Mouse (Mus musculus): ENCODE data around the gene BC024978. TPM values are rescaled to one million over a fixed set of nuclear protein-coding genes. Genes with fewer than 3 reads are reported as not detected.
A peak's percentile ranks its signal among the peaks of the same experiment; 100 is the strongest.

Gene BC024978
- polyA plus RNA-seq, 1 experiment from 2014 or later = 4.3 TPM

DNA sequence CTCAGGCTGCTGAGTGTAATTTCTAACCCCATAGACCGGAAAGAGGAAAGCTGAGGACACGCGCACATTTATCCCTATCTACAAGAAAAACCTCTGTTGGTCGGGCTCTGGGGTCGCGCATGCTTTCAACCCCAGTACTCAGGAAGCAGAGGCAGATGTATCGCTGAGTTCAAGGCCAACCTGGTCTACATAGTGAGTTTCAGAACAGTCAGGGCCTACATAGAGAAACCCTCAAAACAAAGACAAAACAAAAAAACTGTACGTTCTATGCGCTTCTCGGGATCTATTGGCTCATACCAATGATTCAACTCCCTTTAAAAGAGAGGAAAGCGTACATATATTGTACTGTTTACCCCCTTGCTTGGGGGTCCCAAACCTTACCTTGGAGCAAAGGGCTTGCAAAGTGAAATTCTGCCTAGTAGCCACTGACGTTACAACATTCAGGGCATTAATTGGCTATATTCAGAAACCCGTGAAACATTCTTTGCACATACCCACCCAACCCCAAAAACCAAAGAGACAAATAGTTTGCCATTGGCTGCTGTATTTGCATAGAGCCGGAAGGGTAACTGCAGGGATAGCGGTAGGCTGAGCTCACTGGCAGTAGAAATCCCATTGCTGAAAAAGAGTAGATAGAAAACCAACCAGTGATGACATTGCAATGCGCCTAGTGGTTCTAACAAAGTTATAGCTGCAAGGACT lies 16.2 kb upstream of the BC024978 start:
- peak overlapping the region; percentile 79 for H3K4me3 ChIP-seq
- peaks cover 30% of the 10 kb centered on the region for H3K36me3 ChIP-seq (replicated peaks)
- no peaks in the 10 kb centered on the region for H3K9me3 ChIP-seq
- no peaks in the 10 kb centered on the region for H3K27me3 ChIP-seq (replicated peaks; ENCODE audit: low read depth, poor library complexity, severe bottlenecking)
- H3K4me1 ChIP-seq = peaks cover 15% of the 10 kb centered on the region
- H3K27ac ChIP-seq (replicated peaks) = peak overlapping the region; percentile 91
- no peak for DNase-seq (ENCODE audit: low spot score)
- WGBS = 49% methylated on average over 16 of the region's 16 CpGs

DNA sequence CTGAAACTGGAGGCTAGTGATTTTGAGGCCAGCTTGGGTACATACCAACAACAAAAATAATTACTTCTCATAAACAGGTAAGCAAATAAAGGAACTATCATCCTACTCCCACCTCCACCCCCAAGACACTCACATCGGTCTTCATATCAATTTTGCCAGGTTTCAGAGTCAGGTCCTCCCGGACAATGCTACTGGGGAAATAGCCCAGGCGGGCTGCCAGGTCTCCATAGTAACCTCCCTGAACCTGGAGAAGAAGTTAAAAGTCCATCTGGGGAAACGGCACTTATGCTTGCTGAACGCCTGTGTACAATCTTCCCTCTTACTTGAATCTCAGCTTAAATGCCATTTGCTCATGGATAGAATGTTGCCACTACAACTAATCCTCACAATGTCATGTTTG lies 15.5 kb upstream of the BC024978 start:
- Histone ChIP-seq H3K27ac (replicated peaks) (no peak overlapping the region), H3K4me1 (peaks cover 15% of the 10 kb centered on the region)
- 87% methylated on average over 5 of the region's 5 CpGs for WGBS

GRCm38 (mm10) chr7:27180837-27181695 lies 14.5 kb upstream of the BC024978 start, which contains the start of the genes Gm21983 and Mia:
Gene Gm21983 (minus strand): TSS chr7:27181086.
Gene Mia (minus strand): TSS chr7:27181157.
- Histone ChIP-seq H3K27ac (replicated peaks) (no peak within 1 kb of the TSS), H3K27me3 (replicated peaks; ENCODE audit: low read depth, poor library complexity, severe bottlenecking) (no peaks in the 10 kb centered on the region), H3K4me3 (no peak within 1 kb of the TSS), H3K4me1 (peaks cover 15% of the 10 kb centered on the region), H3K9me3 (no peaks in the 10 kb centered on the region), H3K36me3 (replicated peaks) (peaks cover 40% of the 10 kb centered on the region)
- DNase-seq (ENCODE audit: low spot score) = no peak
- WGBS = 71% methylated on average over 14 of the region's 14 CpGs

More for the DNA sequence above, 15.5 kb upstream of the BC024978 start:
- no peak overlapping the region for H3K4me3 ChIP-seq
- H3K9me3 ChIP-seq = no peaks in the 10 kb centered on the region
- peaks cover 30% of the 10 kb centered on the region for H3K36me3 ChIP-seq (replicated peaks)
- no peak for DNase-seq (ENCODE audit: low spot score)
- H3K27me3 ChIP-seq (replicated peaks; ENCODE audit: low read depth, poor library complexity, severe bottlenecking) = no peaks in the 10 kb centered on the region

DNA sequence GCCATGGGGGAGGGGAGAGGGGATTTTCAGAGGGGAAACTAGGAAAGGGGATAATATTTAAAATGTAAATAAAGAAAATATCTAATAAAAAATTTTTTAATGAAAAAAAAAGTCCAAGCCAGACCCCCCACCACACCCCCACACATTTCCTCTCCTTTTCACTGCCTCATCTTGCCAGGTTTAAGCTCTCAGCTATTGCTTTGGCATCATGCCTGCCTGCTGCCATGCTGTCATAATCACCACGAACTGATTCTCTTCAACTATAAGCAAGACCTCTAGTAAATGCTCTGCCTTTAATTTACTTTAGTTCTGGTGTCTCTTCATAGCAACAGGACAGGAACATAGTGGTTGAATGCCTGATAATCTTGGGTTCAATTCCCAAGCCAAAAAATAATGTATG lies 13.1 kb upstream of the BC024978 start:
- Histone ChIP-seq H3K4me3 (no peak overlapping the region), H3K27ac (replicated peaks) (no peak overlapping the region), H3K4me1 (peaks cover 15% of the 10 kb centered on the region), H3K36me3 (replicated peaks) (peaks cover 54% of the 10 kb centered on the region), H3K27me3 (replicated peaks; ENCODE audit: low read depth, poor library complexity, severe bottlenecking) (no peaks in the 10 kb centered on the region), H3K9me3 (no peaks in the 10 kb centered on the region)
- WGBS = 95% methylated on average over 1 of the region's 1 CpGs
- DNase-seq (ENCODE audit: low spot score) = no peak

- peak; percentile 71 for DNase-seq (ENCODE audit: low spot score)
- no peaks in the 10 kb centered on the region for H3K27me3 ChIP-seq (replicated peaks; ENCODE audit: low read depth, poor library complexity, severe bottlenecking)
- H3K4me1 ChIP-seq = no peaks in the 10 kb centered on the region
- H3K4me3 ChIP-seq = no peak overlapping the region
- H3K9me3 ChIP-seq = no peaks in the 10 kb centered on the region
- WGBS = 76% methylated on average over 3 of the region's 3 CpGs
- peaks cover 79% of the 10 kb centered on the region for H3K36me3 ChIP-seq (replicated peaks)
- no peak overlapping the region for H3K27ac ChIP-seq (replicated peaks)
Observed at GRCm38 (mm10) chr7:27184964-27185363, 10.6 kb upstream of the BC024978 start.

- Histone ChIP-seq H3K4me1 (no peaks in the 10 kb centered on the region), H3K27me3 (replicated peaks; ENCODE audit: low read depth, poor library complexity, severe bottlenecking) (no peaks in the 10 kb centered on the region), H3K9me3 (no peaks in the 10 kb centered on the region), H3K36me3 (replicated peaks) (peaks cover 87% of the 10 kb centered on the region), H3K4me3 (no peak overlapping the region), H3K27ac (replicated peaks) (no peak overlapping the region)
- DNase-seq (ENCODE audit: low spot score) = no peak
- 95% methylated on average over 5 of the region's 5 CpGs for WGBS
Observed at GRCm38 (mm10) chr7:27185986-27186385, 9.6 kb upstream of the BC024978 start.

- DNase-seq (ENCODE audit: low spot score) = no peak
- Histone ChIP-seq H3K4me1 (peaks cover 11% of the 10 kb centered on the region), H3K27ac (replicated peaks) (no peak overlapping the region), H3K4me3 (no peak overlapping the region), H3K9me3 (no peaks in the 10 kb centered on the region), H3K27me3 (replicated peaks; ENCODE audit: low read depth, poor library complexity, severe bottlenecking) (no peaks in the 10 kb centered on the region), H3K36me3 (replicated peaks) (peaks cover 99% of the 10 kb centered on the region)
- WGBS = 97% methylated on average over 10 of the region's 10 CpGs
Observed at GRCm38 (mm10) chr7:27189271-27189931, 6.2 kb upstream of the BC024978 start.

- Histone ChIP-seq H3K4me3 (no peak overlapping the region), H3K27ac (replicated peaks) (no peak overlapping the region), H3K9me3 (no peaks in the 10 kb centered on the region), H3K36me3 (replicated peaks) (peaks cover 76% of the 10 kb centered on the region), H3K4me1 (peaks cover 23% of the 10 kb centered on the region), H3K27me3 (replicated peaks; ENCODE audit: low read depth, poor library complexity, severe bottlenecking) (no peaks in the 10 kb centered on the region)
- WGBS = 93% methylated on average over 5 of the region's 5 CpGs
- DNase-seq (ENCODE audit: low spot score) = no peak
Observed at GRCm38 (mm10) chr7:27192434-27192833, 3.1 kb upstream of the BC024978 start.

GRCm38 (mm10) chr7:27193731-27194130 lies 1.9 kb upstream of the BC024978 start:
- Histone ChIP-seq H3K9me3 (no peaks in the 10 kb centered on the region), H3K27ac (replicated peaks) (peak overlapping the region; percentile 19; the same call in 1 of the 2 replicates), H3K4me1 (peaks cover 23% of the 10 kb centered on the region), H3K36me3 (replicated peaks) (peaks cover 74% of the 10 kb centered on the region), H3K27me3 (replicated peaks; ENCODE audit: low read depth, poor library complexity, severe bottlenecking) (no peaks in the 10 kb centered on the region), H3K4me3 (peak overlapping the region; percentile 90; the same call in 1 of the 2 replicates)
- no peak for DNase-seq (ENCODE audit: low spot score)
- 88% methylated on average over 4 of the region's 4 CpGs for WGBS

GRCm38 (mm10) chr7:27197136-27197535 lies 1.6 kb downstream of the BC024978 start:
- Histone ChIP-seq H3K4me3 (peak overlapping the region; percentile 90; the same call in 1 of the 2 replicates), H3K36me3 (replicated peaks) (peaks cover 66% of the 10 kb centered on the region), H3K4me1 (peaks cover 23% of the 10 kb centered on the region), H3K9me3 (no peaks in the 10 kb centered on the region), H3K27me3 (replicated peaks; ENCODE audit: low read depth, poor library complexity, severe bottlenecking) (no peaks in the 10 kb centered on the region), H3K27ac (replicated peaks) (peak overlapping the region; percentile 44; the same call in 1 of the 2 replicates)
- 92% methylated on average over 3 of the region's 3 CpGs for WGBS
- no peak for DNase-seq (ENCODE audit: low spot score)

DNA sequence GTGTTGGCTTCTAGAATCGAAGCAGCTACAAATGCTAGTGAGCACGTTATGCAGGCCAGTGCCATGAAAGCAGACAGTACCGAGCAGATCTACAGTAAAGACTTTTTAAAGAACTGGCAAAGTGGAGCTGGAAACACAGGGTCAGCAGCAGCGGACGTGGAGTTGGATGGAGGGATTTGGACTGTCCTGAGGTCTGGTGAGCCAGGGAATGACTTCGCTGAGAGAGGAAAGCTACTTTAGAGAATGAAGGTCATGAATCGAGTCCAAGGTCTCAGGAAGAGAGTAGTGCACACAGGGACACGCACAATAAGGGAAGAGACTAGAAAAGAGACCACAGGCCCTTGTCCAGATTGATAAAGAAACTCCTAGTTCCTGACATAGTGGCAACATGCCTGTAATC lies 2.1 kb downstream of the BC024978 start:
- 94% methylated on average over 8 of the region's 8 CpGs for WGBS
- H3K4me1 ChIP-seq = peaks cover 23% of the 10 kb centered on the region
- peak overlapping the region; percentile 90; the same call in 1 of the 2 replicates for H3K4me3 ChIP-seq
- no peak overlapping the region for H3K27ac ChIP-seq (replicated peaks)
- peaks cover 66% of the 10 kb centered on the region for H3K36me3 ChIP-seq (replicated peaks)
- H3K9me3 ChIP-seq = no peaks in the 10 kb centered on the region
- no peak for DNase-seq (ENCODE audit: low spot score)
- no peaks in the 10 kb centered on the region for H3K27me3 ChIP-seq (replicated peaks; ENCODE audit: low read depth, poor library complexity, severe bottlenecking)

GRCm38 (mm10) chr7:27198355-27198754 lies 2.8 kb downstream of the BC024978 start:
- no peak for DNase-seq (ENCODE audit: low spot score)
- Histone ChIP-seq H3K36me3 (replicated peaks) (peaks cover 66% of the 10 kb centered on the region), H3K4me3 (no peak overlapping the region), H3K9me3 (no peaks in the 10 kb centered on the region), H3K27ac (replicated peaks) (no peak overlapping the region), H3K27me3 (replicated peaks; ENCODE audit: low read depth, poor library complexity, severe bottlenecking) (no peaks in the 10 kb centered on the region), H3K4me1 (peaks cover 22% of the 10 kb centered on the region)

Measured in embryonic facial prominence, embryonic 10.5 days (tissue).